Mouse (Mus musculus): ENCODE results near the gene Jarid2. TPM values are rescaled to one million over a fixed set of nuclear protein-coding genes. Genes with fewer than 3 reads are reported as not detected.

The Jarid2 gene
- polyA plus RNA-seq, 1 experiment, result 0.74 TPM

GRCm38 (mm10) chr13:44952393-44953086, 223.3 kb downstream of the Jarid2 start:
- Histone ChIP-seq H3K4me3 (replicated peaks) (no peak overlapping the region), H3K27me3 (ENCODE audit: control insufficient read depth) (no peaks in the 10 kb centered on the region), H3K4me1 (ENCODE audit: control insufficient read depth) (no peaks in the 10 kb centered on the region; the same call in 1 of the 2 replicates), H3K9me3 (ENCODE audit: control insufficient read depth, low read length) (no peaks in the 10 kb centered on the region), H3K36me3 (ENCODE audit: control insufficient read depth) (peaks cover 7% of the 10 kb centered on the region)
- TF ChIP-seq GATA1 (IDR thresholded peaks at IDR 0.05; ENCODE audit: low read length), result no peak
- TF ChIP-seq TAL1 (IDR thresholded peaks at IDR 0.05; ENCODE audit: low read length), result no peak

- peaks cover 7% of the 10 kb centered on the region for H3K36me3 ChIP-seq (ENCODE audit: control insufficient read depth)
- no peaks in the 10 kb centered on the region; the same call in 1 of the 2 replicates for H3K4me1 ChIP-seq (ENCODE audit: control insufficient read depth)
- H3K27me3 ChIP-seq (ENCODE audit: control insufficient read depth), result no peaks in the 10 kb centered on the region
- H3K4me3 ChIP-seq (replicated peaks), result no peak overlapping the region
- TF ChIP-seq GATA1 (IDR thresholded peaks at IDR 0.05; ENCODE audit: low read length) (no peak), TAL1 (IDR thresholded peaks at IDR 0.05; ENCODE audit: low read length) (no peak)
- H3K9me3 ChIP-seq (ENCODE audit: control insufficient read depth, low read length), result no peaks in the 10 kb centered on the region
Observed at GRCm38 (mm10) chr13:44953546-44954231, 224.4 kb downstream of the Jarid2 start.

GRCm38 (mm10) chr13:44954232-44954568, 224.9 kb downstream of the Jarid2 start:
- no peaks in the 10 kb centered on the region; the same call in 1 of the 2 replicates for H3K4me1 ChIP-seq (ENCODE audit: control insufficient read depth)
- H3K27me3 ChIP-seq (ENCODE audit: control insufficient read depth), result no peaks in the 10 kb centered on the region
- H3K36me3 ChIP-seq (ENCODE audit: control insufficient read depth), result peaks cover 7% of the 10 kb centered on the region
- no peak overlapping the region for H3K4me3 ChIP-seq (replicated peaks)
- TF ChIP-seq TAL1 (IDR thresholded peaks at IDR 0.05; ENCODE audit: low read length), result no peak
- no peak for TF ChIP-seq GATA1 (IDR thresholded peaks at IDR 0.05; ENCODE audit: low read length)
- no peaks in the 10 kb centered on the region for H3K9me3 ChIP-seq (ENCODE audit: control insufficient read depth, low read length)

- no peak for TF ChIP-seq TAL1 (IDR thresholded peaks at IDR 0.05; ENCODE audit: low read length)
- no peak for TF ChIP-seq GATA1 (IDR thresholded peaks at IDR 0.05; ENCODE audit: low read length)
- Histone ChIP-seq H3K9me3 (ENCODE audit: control insufficient read depth, low read length) (no peaks in the 10 kb centered on the region), H3K4me3 (replicated peaks) (no peak overlapping the region), H3K4me1 (ENCODE audit: control insufficient read depth) (no peaks in the 10 kb centered on the region; the same call in 1 of the 2 replicates), H3K27me3 (ENCODE audit: control insufficient read depth) (no peaks in the 10 kb centered on the region), H3K36me3 (ENCODE audit: control insufficient read depth) (peaks cover 7% of the 10 kb centered on the region)
Observed at GRCm38 (mm10) chr13:44955781-44956180, 226.5 kb downstream of the Jarid2 start.

GRCm38 (mm10) chr13:44957049-44957448, 227.8 kb downstream of the Jarid2 start:
- Histone ChIP-seq H3K27me3 (ENCODE audit: control insufficient read depth) (no peaks in the 10 kb centered on the region), H3K9me3 (ENCODE audit: control insufficient read depth, low read length) (no peaks in the 10 kb centered on the region), H3K4me3 (replicated peaks) (no peak overlapping the region), H3K4me1 (ENCODE audit: control insufficient read depth) (no peaks in the 10 kb centered on the region; the same call in 1 of the 2 replicates), H3K36me3 (ENCODE audit: control insufficient read depth) (peaks cover 7% of the 10 kb centered on the region)
- no peak for TF ChIP-seq TAL1 (IDR thresholded peaks at IDR 0.05; ENCODE audit: low read length)
- no peak for TF ChIP-seq GATA1 (IDR thresholded peaks at IDR 0.05; ENCODE audit: low read length)

GRCm38 (mm10) chr13:44960542-44961291, 231.4 kb downstream of the Jarid2 start:
- Histone ChIP-seq H3K4me3 (replicated peaks) (no peak overlapping the region), H3K36me3 (ENCODE audit: control insufficient read depth) (peaks cover 12% of the 10 kb centered on the region)

More at GRCm38 (mm10) chr13:44960542-44961291, 231.4 kb downstream of the Jarid2 start:
- no peaks in the 10 kb centered on the region for H3K9me3 ChIP-seq (ENCODE audit: control insufficient read depth, low read length)
- TF ChIP-seq TAL1 (IDR thresholded peaks at IDR 0.05; ENCODE audit: low read length) (no peak), GATA1 (IDR thresholded peaks at IDR 0.05; ENCODE audit: low read length) (no peak)
- H3K4me1 ChIP-seq (ENCODE audit: control insufficient read depth), result no peaks in the 10 kb centered on the region
- no peaks in the 10 kb centered on the region for H3K27me3 ChIP-seq (ENCODE audit: control insufficient read depth)

All from erythroblast, embryonic 14.5 days (primary cell).